Mouse (Mus musculus): ENCODE data around the gene Prr15. TPM values are rescaled to one million over a fixed set of nuclear protein-coding genes. Genes with fewer than 3 reads are reported as not detected.

Gene Prr15
- total RNA-seq, 4 experiments from 2014 or later, result 0.85 to 1.9 (median 1.2) TPM

- no peak for DNase-seq (ENCODE audit: low spot score in 2 of 2)
Measured at GRCm38 (mm10) chr6:54331765-54332164, 6.1 kb downstream of the Prr15 start.

GRCm38 (mm10) chr6:54332203-54332602 lies 6.6 kb downstream of the Prr15 start:
- no peak for DNase-seq (ENCODE audit: low spot score in 2 of 2)

- DNase-seq (ENCODE audit: low spot score in 2 of 2), result no peak
Measured at GRCm38 (mm10) chr6:54333116-54333651, 7.5 kb downstream of the Prr15 start.

GRCm38 (mm10) chr6:54333652-54334396 lies 8.2 kb downstream of the Prr15 start:
- DNase-seq (ENCODE audit: low spot score in 2 of 2), result no peak

- peak in 1 of 2 experiments; percentile 36 for DNase-seq (ENCODE audit: low spot score in 2 of 2)
Measured at GRCm38 (mm10) chr6:54337321-54337720, 11.7 kb downstream of the Prr15 start.

GRCm38 (mm10) chr6:54341133-54341532 lies 15.5 kb downstream of the Prr15 start:
- DNase-seq (ENCODE audit: low spot score in 2 of 2), result no peak

- no peak for DNase-seq (ENCODE audit: low spot score in 2 of 2)
Measured at GRCm38 (mm10) chr6:54342223-54342622, 16.6 kb downstream of the Prr15 start.

GRCm38 (mm10) chr6:54351860-54352259 lies 26.2 kb downstream of the Prr15 start:
- DNase-seq (ENCODE audit: low spot score in 2 of 2), result no peak

GRCm38 (mm10) chr6:54352931-54353690 lies 27.5 kb downstream of the Prr15 start:
- no peak for DNase-seq (ENCODE audit: low spot score in 2 of 2)

GRCm38 (mm10) chr6:54353698-54354097 lies 28.1 kb downstream of the Prr15 start:
- no peak for DNase-seq (ENCODE audit: low spot score in 2 of 2)

GRCm38 (mm10) chr6:54355626-54356025 lies 30.0 kb downstream of the Prr15 start:
- DNase-seq (ENCODE audit: low spot score in 2 of 2), result no peak

GRCm38 (mm10) chr6:54362526-54363324 lies 37.1 kb downstream of the Prr15 start:
- DNase-seq (ENCODE audit: low spot score in 2 of 2), result no peak

- DNase-seq (ENCODE audit: low spot score in 2 of 2), result no peak
Measured at GRCm38 (mm10) chr6:54364406-54365136, 38.9 kb downstream of the Prr15 start.

- DNase-seq (ENCODE audit: low spot score in 2 of 2), result no peak
Measured at GRCm38 (mm10) chr6:54366607-54367006, 41.0 kb downstream of the Prr15 start.

GRCm38 (mm10) chr6:54368071-54368470 lies 42.4 kb downstream of the Prr15 start:
- no peak for DNase-seq (ENCODE audit: low spot score in 2 of 2)

- DNase-seq (ENCODE audit: low spot score in 2 of 2), result no peak
Measured at GRCm38 (mm10) chr6:54369913-54370542, 44.4 kb downstream of the Prr15 start.

GRCm38 (mm10) chr6:54371874-54372273 lies 46.2 kb downstream of the Prr15 start:
- no peak for DNase-seq (ENCODE audit: low spot score in 2 of 2)

- no peak for DNase-seq (ENCODE audit: low spot score in 2 of 2)
Measured at GRCm38 (mm10) chr6:54379356-54379755, 53.7 kb downstream of the Prr15 start.

All from layer of hippocampus, adult 8-10 months (tissue).